Mouse (Mus musculus) monocyte, adult 2 months (primary cell): ENCODE measurements around the gene Col20a1.

Experiments
- DNase-seq, 2 experiments: peaks; one replicate each; pipeline ENCODE4 v3.0.0; 2022; ENCODE audit warnings: low spot score in 2 of 2, low read depth in 1 of 2

Col20a1 gene

DNA sequence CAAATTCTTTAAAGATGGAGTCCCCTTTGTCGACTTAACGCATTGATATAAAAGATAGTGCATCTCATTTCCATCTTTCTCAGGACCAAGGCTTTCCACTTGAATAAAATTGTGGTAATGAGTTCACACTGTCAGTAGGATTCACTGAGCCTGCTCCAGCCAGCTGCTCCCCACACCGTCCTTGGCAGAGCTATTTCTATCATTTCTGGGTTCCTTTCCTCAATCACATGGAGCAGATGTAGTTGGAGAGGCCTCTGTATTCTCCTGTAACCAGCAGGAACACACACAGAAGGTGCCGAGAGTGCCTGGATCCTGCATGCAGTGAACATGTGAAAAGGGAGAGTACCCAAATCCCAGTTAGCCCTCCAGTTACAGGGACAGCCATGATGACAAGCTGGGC, 4.0 kb downstream of the Col20a1 start:
- no peak for DNase-seq

- DNase-seq: no peak
These were observed 8.0 kb downstream of the Col20a1 start for GRCm38 (mm10) chr2:180994360-180994759.

GRCm38 (mm10) chr2:180995457-180995856, 9.1 kb downstream of the Col20a1 start:
- DNase-seq: no peak

GRCm38 (mm10) chr2:180996436-180996835, 10.1 kb downstream of the Col20a1 start:
- no peak for DNase-seq

DNA sequence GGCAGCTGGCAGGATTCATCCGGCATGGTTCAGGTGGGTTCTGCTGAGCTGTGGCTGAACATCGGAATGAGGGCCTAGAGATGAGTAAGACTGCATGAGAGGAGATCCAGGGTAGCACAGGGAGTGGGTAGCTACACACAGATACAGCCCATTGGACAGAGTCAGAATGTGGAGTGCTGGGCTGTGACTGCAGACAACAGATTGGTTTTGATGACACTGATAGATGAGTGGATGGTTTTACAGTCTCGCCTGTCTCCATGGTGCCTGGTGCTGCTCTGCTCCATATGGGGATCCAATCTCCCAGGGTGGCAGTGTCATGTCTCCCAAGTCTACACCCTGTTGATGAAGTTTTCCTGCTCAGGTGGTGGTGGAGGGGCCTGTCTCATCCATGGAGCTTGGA, 10.6 kb downstream of the Col20a1 start:
- no peak for DNase-seq

DNA sequence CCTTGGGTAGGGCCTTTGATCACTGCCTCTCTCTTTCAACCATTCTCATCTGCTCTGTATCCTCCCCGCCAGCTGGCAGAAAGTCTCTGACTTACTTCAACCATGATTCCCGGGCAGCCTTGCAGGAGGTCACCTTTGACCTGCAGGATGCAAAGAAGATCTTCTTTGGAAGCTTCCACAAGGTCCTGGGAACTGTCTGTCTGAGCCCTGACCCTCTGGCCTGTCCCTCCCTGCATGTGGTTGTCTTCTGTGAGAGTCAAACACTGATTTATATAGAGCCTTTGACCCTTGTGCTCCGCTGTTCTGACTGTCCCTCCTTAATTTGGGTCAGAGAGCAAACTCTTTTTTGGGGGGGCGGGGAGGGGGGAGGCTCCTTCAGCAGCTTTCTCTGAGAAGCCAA, 20.7 kb downstream of the Col20a1 start:
- no peak for DNase-seq

DNA sequence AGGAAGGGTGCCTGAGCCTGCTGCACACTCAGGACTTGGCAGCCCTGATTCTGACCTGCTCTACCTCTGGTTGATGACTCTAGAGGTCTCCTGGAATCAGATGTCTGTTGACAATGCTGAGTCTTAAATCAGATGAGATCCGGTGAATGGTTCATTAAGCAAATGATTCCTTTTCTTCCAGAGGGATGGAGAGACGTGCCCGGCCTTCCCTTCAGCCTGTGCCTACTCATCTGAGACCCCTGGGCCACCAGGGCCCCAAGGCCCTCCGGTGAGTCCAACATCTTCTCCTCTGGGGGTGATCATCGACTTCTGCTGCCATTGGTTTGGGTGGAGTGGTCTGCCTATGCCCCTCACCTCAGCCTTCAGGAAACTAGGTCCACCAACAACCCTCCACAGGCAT, 22.0 kb downstream of the Col20a1 start:
- no peak for DNase-seq

DNA sequence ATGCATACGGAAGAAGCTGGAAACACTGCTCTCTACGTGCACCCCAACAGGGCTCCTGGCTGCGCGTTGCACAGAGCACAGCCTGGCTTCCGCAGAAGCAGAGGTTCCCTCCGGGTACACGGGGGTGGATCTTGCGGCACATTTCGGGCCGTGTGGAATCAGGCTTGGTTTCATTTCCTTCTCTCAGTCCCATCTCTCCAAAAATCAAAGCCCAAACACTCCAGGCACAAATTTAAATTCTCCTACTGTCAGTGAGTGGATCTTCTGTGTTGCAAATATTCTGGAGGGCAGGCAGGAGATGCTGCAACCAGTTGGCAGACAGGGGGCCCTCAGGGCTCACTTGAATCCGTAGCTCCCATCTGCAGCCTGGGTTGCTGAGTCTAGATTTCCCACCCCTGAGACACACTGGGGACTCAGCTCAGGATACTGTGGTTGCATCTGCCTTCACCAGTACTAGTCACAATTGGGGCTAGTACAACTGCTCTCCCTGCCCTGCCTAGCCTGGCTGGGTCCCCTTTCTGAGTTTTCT, 45.1 kb downstream of the Col20a1 start:
- DNase-seq: no peak

DNA sequence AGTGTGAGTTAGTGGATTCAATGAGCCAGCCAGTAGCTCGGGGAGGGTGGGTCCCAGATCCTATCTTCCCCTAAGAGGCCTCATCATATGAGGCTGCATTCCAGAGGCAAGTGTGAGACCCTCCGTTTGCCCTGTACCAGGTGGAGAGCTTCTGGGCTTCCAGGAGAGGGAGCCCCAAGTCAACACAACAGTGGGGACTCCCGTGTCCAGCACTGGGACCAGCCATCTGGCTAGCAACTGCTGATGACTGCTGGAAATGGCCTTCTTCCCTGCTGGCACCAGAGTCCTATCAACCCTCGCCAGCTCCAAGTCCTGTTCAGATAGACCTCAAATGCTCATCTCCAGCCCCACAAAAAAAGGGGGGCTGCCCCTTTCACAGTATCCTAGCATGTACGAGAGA, 46.1 kb downstream of the Col20a1 start:
- DNase-seq: no peak

GRCm38 (mm10) chr2:181033310-181033709, 47.0 kb downstream of the Col20a1 start:
- DNase-seq: no peak

GRCm38 (mm10) chr2:181035186-181035585, 48.9 kb downstream of the Col20a1 start:
- DNase-seq: no peak

GRCm38 (mm10) chr2:181036561-181036960, 50.2 kb downstream of the Col20a1 start:
- DNase-seq: no peak

DNA sequence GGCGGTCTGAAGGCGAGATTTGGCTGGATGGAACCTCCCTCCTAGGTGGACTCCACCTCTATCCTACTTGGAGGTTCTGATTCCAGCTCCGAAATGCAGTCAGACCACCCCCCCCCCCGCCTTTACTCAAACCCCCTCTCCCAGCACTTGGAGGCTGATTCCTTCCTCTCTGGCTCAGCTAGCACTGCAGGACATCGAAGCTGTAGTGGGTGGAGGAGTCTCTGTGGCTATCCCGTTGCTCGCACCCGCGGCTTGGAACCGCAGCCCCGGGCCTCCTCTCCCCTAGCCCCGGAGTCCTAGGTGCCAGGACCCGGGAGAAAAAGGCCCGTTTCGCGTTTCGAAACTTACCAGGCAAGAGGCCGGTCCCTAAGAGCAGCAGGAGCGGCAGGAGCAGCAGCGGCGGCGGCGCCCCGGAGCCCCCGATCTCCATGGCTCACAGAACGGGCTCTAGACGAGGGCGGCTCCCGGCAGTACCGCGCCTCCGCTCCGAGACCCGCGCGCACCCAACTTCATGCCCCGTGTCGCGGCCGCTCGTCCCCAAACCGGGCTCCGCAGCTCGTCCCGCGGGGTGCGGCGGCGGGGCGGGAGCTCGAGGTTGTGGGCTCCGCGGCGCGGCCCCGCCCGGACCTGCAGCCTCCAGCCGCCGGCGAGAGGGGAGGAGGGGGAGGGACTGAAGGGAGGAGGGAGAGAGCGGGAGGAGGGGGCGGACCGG, 52.5 kb downstream of the Col20a1 start:
- DNase-seq: no peak

DNA sequence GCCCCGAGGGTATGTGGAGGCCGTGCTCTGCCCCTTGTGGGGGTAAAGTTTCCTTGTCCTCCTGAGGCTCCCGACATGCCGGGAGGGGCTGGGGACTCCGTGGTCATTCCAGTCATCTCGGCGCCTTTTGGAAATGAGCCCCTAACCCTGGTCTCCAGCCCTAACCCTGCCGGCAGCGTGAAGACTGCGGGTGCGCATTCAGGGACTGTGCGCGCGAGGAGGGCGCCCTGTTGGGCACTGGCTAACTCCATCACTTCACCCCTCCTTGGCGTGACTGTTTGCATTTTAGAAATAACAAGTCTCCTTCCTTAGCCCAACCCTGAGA, 53.0 kb downstream of the Col20a1 start:
- DNase-seq: no peak

GRCm38 (mm10) chr2:181041941-181042340, 55.6 kb downstream of the Col20a1 start:
- DNase-seq: no peak

DNA sequence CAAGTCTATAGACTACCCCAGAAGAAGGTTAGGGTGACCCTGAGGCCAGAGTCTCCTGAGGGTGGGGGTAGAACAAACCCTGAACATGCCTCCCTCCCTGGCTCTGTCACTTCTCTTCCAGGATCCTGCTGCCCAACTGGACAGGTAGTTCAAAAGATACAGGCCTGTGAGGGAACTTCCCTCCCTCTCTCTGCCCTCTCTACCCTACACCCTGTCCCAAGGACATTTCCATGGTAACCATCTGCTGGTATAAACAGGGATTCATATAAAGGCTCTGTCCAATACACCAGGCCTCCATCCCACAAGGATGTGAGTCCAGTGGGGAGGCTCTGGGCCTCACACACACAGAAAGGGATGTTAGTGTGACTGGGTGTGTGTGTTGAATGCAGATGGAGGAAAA, 56.0 kb downstream of the Col20a1 start:
- no peak for DNase-seq

- DNase-seq: no peak
These were observed 57.1 kb downstream of the Col20a1 start, which contains the start of gene Chrna4 for GRCm38 (mm10) chr2:181043437-181043836. TSS of gene Chrna4 (minus strand) at chr2:181043546.

DNA sequence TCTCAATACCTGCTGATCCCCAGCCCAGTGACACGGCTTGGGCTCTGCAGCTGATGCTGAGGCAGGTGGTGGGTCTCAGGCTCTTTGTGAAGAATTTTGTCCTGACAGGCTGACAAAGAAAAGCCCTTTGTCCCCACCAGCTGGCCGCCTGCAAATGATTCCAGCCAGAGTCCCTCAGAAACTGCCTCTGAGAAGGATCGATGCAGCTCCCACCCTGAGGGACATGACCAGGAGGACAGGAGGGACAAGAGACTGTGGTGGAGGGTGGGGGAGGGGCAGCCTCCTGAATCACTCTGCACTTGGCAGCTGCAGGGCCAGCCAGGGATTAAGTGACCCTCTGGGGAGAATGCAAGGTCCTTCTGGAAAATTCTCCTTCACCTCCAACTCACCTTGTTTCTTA, 57.7 kb downstream of the Col20a1 start:
- DNase-seq: no peak

DNA sequence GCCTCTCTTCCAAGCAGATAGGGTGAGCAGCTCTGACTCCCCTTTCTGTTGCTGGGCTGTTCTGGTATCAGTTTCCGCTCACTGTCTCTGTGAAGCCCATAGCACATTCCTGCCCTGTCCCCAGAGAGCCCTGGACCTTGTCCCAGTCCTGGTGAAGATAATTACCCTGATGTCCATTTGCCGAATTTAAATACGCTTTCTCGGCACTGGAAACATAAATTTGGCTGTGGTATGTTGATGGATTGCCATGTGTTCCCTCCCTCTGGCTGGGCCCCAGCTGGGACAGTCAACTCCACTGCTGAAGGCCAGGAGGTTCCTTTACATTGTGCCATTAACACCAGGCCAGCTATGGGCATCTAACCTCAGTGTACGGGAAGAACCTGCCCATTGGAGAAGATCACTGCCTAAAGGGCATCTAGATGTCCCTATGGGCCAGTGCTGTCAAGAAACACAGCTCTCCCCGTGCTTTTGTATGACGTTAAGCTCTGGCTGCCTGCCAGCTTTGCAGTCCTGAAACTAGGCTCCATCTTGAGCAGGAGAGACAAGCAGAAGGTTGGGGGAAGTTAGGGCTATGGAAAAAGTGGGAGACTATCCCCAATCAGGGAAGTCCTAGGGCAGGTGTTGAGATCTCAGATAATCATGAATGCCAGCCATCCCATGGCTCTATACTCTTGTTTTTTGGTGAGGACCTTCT, 62.1 kb downstream of the Col20a1 start:
- DNase-seq: no peak

DNA sequence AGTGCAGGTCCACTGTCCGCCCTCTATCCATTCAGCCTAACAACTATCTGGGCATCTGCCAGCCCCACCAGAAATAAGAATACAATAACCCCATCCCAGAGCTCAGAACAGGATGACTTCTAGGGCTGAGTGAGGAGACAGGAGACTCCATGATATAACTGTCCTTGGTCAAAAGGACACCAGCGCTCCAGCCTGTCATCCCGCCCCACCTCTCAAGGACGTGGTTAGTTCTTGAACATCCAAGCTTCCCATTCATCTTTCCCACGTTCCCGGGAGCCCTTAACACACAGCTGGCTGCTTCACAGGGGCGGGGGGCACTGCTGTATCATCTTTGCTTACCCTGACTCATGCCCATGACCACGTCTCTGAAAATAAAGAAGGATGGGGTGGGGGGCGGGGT, 62.7 kb downstream of the Col20a1 start:
- DNase-seq: no peak

GRCm38 (mm10) chr2:181052171-181052570, 65.8 kb downstream of the Col20a1 start:
- DNase-seq: no peak

DNA sequence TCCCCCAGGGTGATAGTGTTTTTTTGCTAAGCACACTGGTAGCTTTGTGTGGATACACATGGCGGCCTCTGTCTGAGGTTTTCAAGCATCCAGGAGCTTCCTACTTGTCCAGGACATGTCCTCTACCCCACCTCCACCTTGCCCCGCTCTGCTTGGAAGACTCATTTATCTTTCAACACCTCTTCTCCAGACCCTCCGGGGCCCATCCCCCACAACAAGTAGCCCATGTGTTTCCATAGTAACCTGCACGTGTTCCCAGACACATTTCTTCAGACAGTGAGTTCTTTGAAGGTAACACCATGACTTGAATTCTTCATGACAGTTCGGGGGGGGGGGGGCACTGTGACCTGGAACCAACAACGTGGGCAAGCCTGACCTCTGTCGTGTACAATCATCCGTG, 71.0 kb downstream of the Col20a1 start:
- no peak for DNase-seq

DNA sequence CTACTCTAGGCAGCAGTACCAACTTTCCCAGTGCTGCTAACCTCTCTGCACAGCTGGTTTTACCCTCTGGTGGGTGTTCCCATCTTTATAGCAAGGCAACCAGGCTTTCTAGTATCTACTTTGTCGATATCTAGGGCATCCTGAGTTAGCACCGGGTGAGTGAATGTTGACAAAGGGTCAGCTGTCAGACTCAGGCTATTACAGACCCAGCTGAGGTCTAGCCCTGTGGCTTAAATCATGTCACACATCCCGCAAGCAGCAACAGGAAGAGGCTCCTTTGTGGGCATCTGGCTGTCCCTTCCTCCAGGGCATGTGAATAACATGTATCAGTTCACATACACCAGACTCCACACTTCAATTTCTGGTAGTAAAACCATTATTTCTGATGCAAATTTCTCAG, 71.9 kb downstream of the Col20a1 start:
- no peak for DNase-seq
